Mouse (Mus musculus): ENCODE results near the gene Clybl.

DNA sequence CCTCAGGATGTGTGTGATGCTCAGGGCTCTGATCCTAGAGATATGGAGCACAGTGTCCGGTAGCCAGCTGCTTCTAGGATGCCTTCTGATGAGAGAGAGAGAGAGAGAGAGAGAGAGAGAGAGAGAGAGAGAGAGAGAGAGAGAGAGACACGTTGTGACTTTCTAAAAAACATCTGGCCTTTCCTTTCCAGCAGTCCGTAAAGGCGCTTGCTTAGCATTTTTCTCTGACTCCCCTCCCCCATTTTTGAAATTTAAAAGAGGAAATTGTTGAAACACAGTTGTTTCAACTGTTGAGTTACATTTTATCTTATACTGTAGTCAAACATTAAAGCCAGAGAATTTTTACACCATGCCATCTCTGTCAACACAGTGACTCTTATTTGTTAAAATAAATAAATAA is 114.9 kb downstream of the Clybl start:
- TF ChIP-seq TCF12 (IDR thresholded peaks at IDR 0.05; ENCODE audit: insufficient read depth, poor library complexity, severe bottlenecking) (no peak), TCF3 (IDR thresholded peaks at IDR 0.05; ENCODE audit: insufficient read length, low read depth) (no peak), REST (IDR thresholded peaks at IDR 0.05; ENCODE audit: insufficient read depth, insufficient read length) (no peak), POLR2A (IDR thresholded peaks at IDR 0.05; ENCODE audit: insufficient read length, low read depth) (no peak), MYOD1 (IDR thresholded peaks at IDR 0.05; ENCODE audit: control insufficient read depth in 1 of 3, insufficient read length in 2 of 3, low read depth in 2 of 3) (no peak), USF1 (IDR thresholded peaks at IDR 0.05; ENCODE audit: low read depth) (no peak), E2F4 (IDR thresholded peaks at IDR 0.05; ENCODE audit: insufficient read depth) (no peak), MAX (IDR thresholded peaks at IDR 0.05; ENCODE audit: low read depth) (no peak), POLR2AphosphoS2 (IDR thresholded peaks at IDR 0.05; ENCODE audit: insufficient read length, low read depth) (no peak), SRF (IDR thresholded peaks at IDR 0.05; ENCODE audit: control insufficient read depth, insufficient read length, low read depth) (no peak), MYOG (IDR thresholded peaks at IDR 0.05; ENCODE audit: control insufficient read depth in 1 of 3, insufficient read depth in 1 of 3, insufficient read length in 2 of 3, low read depth in 2 of 3) (no peak)
